In the genomic region with DNA sequence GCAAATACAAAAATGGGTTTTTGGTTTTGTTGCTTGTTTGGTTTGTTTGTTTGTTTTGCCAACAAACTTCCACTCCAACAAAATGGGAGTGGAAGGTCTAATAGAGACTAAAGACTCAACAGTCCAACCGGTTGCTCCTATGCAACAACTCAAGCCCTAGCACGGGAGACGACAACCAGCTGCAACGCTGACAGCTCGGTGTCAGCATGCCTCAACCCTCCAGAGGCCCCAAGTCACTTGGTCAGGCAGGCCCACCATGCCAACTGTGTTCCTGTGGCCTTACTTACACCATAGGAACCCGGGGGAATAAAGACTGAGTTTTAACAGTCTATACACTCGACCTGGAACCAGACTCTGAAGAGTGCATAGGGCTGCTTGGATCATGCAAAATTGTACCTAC, we compare ENCODE assay signal across 8 mouse cellular contexts. TPM values are rescaled to one million over a fixed set of nuclear protein-coding genes. Genes with fewer than 3 reads are reported as not detected.
DNase-seq lines count a peak whose midpoint lies in the region; ATAC-seq and TF ChIP-seq lines count a peak whose summit lies in the region.

No protein-coding gene starts in this region.

- DNase-seq in frontal cortex, postnatal 10 days (ENCODE audit: low spot score in 2 of 2): no peak
- no peak for DNase-seq in frontal cortex, postnatal 25 days (ENCODE audit: low spot score in 2 of 2)
- DNase-seq in gastrocnemius, postnatal 10 days: no peak

- H3K36me3 ChIP-seq in C2C12 (ENCODE audit: control insufficient read depth, insufficient read depth): peaks cover 4% of the 10 kb centered on the region
- peaks cover 15% of the 10 kb centered on the region; the same call in 1 of the 2 replicates for H3K36me3 ChIP-seq in limb, embryonic 12.5 days
- no peaks in the 10 kb centered on the region for H3K36me3 ChIP-seq in neural tube, embryonic 13.5 days

- WGBS in limb, embryonic 12.5 days: 5% methylated on average over 7 of the region's 7 CpGs
- 3% methylated on average over 7 of the region's 7 CpGs for WGBS in neural tube, embryonic 13.5 days

- TF ChIP-seq CTCF in C2C12 (IDR thresholded peaks at IDR 0.05; ENCODE audit: control insufficient read depth, insufficient read depth, insufficient read length): no peak
- no peak for TF ChIP-seq CTCF in embryonic fibroblast, embryonic 13.5 days (IDR thresholded peaks at IDR 0.05; ENCODE audit: borderline replicate concordance, insufficient read depth, low read length)

- peaks cover 28% of the 10 kb centered on the region for H3K79me3 ChIP-seq in C2C12 (ENCODE audit: low read depth)

- peak overlapping the region; percentile 86 for H3K4me3 ChIP-seq in C2C12 (ENCODE audit: insufficient read depth, poor library complexity, severe bottlenecking)
- peak overlapping the region; percentile 83 for H3K4me3 ChIP-seq in embryonic fibroblast, embryonic 13.5 days (ENCODE audit: insufficient read depth, low read length)
- H3K4me3 ChIP-seq in limb, embryonic 12.5 days (replicated peaks): peak overlapping the region; percentile 99
- peak overlapping the region; percentile 99 for H3K4me3 ChIP-seq in neural tube, embryonic 13.5 days

- H3K4me1 ChIP-seq in embryonic fibroblast, embryonic 13.5 days (ENCODE audit: control insufficient read depth, insufficient read depth, low read length): peaks cover 6% of the 10 kb centered on the region; the same call in 1 of the 2 replicates
- peaks cover 13% of the 10 kb centered on the region for H3K4me1 ChIP-seq in limb, embryonic 12.5 days (replicated peaks)
- peaks cover 26% of the 10 kb centered on the region for H3K4me1 ChIP-seq in neural tube, embryonic 13.5 days (replicated peaks)

- peaks cover 57% of the 10 kb centered on the region for H3K79me2 ChIP-seq in C2C12 (ENCODE audit: control insufficient read depth, insufficient read depth)

- no peak for TF ChIP-seq POLR2A in embryonic fibroblast, embryonic 13.5 days (IDR thresholded peaks at IDR 0.05; ENCODE audit: low read depth, low read length)

- H3K9me3 ChIP-seq in limb, embryonic 12.5 days: no peaks in the 10 kb centered on the region
- H3K9me3 ChIP-seq in neural tube, embryonic 13.5 days: no peaks in the 10 kb centered on the region

- no peaks in the 10 kb centered on the region for H3K27me3 ChIP-seq in C2C12 (ENCODE audit: control insufficient read depth, insufficient read depth, insufficient read length)
- no peaks in the 10 kb centered on the region for H3K27me3 ChIP-seq in limb, embryonic 12.5 days
- H3K27me3 ChIP-seq in neural tube, embryonic 13.5 days: no peaks in the 10 kb centered on the region

- H3K4me2 ChIP-seq in limb, embryonic 12.5 days: peak overlapping the region; percentile 94
- H3K4me2 ChIP-seq in neural tube, embryonic 13.5 days: peak overlapping the region; percentile 96

- peak overlapping the region; percentile 94 for H3K9ac ChIP-seq in limb, embryonic 12.5 days (replicated peaks)
- peak overlapping the region; percentile 95 for H3K9ac ChIP-seq in neural tube, embryonic 13.5 days

- H3ac ChIP-seq in C2C12 (ENCODE audit: control insufficient read depth, insufficient read length, low read depth): peak overlapping the region; percentile 85

- H3K27ac ChIP-seq in embryonic fibroblast, embryonic 13.5 days (ENCODE audit: insufficient read depth, low read length): no peak overlapping the region
- no peak overlapping the region for H3K27ac ChIP-seq in limb, embryonic 12.5 days
- H3K27ac ChIP-seq in neural tube, embryonic 13.5 days (replicated peaks): no peak overlapping the region

- ATAC-seq in frontal cortex, adult (ENCODE audit: low TSS enrichment): peak; percentile 5; the same call in 1 of the 2 replicates
- no peak for ATAC-seq in limb, embryonic 12.5 days (ENCODE audit: insufficient number of reproducible peaks, insufficient read depth, low FRiP score, low TSS enrichment, low read depth)
- no peak; the same call in none of the 2 replicates for ATAC-seq in neural tube, embryonic 13.5 days (ENCODE audit: low read depth)

TF ChIP-seq in C2C12, 6 proteins besides CTCF, POLR2A, EP300 and RAD21:
- TF ChIP-seq FOSL1 (IDR thresholded peaks at IDR 0.05; ENCODE audit: insufficient read depth, low read length, poor library complexity, severe bottlenecking): no peak
- no peak for TF ChIP-seq MAX (IDR thresholded peaks at IDR 0.05)
- TF ChIP-seq USF1 (IDR thresholded peaks at IDR 0.05; ENCODE audit: low read depth): no peak
- TF ChIP-seq MYOD1 (IDR thresholded peaks at IDR 0.05; ENCODE audit: control insufficient read depth, insufficient read length, low read depth): no peak
- TF ChIP-seq MYOG (IDR thresholded peaks at IDR 0.05; ENCODE audit: control insufficient read depth, extremely low read depth, insufficient read length): no peak
- no peak for TF ChIP-seq CEBPB (IDR thresholded peaks at IDR 0.05; ENCODE audit: low read depth)

RNA-seq across cellular contexts. Expression of gene Kctd3, which starts 0.8 kb away (rescaled TPM):
- 19.0 TPM for polyA plus RNA-seq in C2C12 (2012; fragmentation: generic; extraction: Trizol)
- 27.4 and 33.6 TPM in 2 replicates for polyA plus RNA-seq in embryonic fibroblast, embryonic 13.5 days (2011; ENCODE audit: insufficient read length, low read depth, missing spikeins)
- 44.5 and 46.5 TPM in 2 replicates for polyA plus RNA-seq in limb, embryonic 12.5 days (2016; fragmentation: Nextera tagmentation; extraction: Ambion mirVana)
- polyA plus RNA-seq in neural tube, embryonic 13.5 days (2015; fragmentation: Nextera tagmentation; extraction: Ambion mirVana): 38.0 and 38.5 TPM in 2 replicates
- 10 to 100 TPM; 33.6 to 39.6 TPM for total RNA-seq in gastrocnemius, postnatal 10 days (2021)
